Mouse (Mus musculus): ENCODE measurements around the gene Olfr91. TPM values are rescaled to one million over a fixed set of nuclear protein-coding genes. Genes with fewer than 3 reads are reported as not detected.
"Not testable (repeated sequence)": the region's sequence is repeated elsewhere in the genome, so short reads cannot be mapped to it uniquely, and the experiment has no call there.

Olfr91 gene
- polyA plus RNA-seq (2015; fragmentation: Nextera tagmentation; extraction: Ambion mirVana) = not detected in 2 replicates

GRCm38 (mm10) chr17:37098178-37098577, at the start of gene Olfr91:
Gene Olfr91, minus strand, starts transcription at chr17:37098278.
- Histone ChIP-seq H3K27ac (ENCODE audit: low read depth, low read length) (no peak within 1 kb of the TSS), H3K36me3 (ENCODE audit: control insufficient read depth, insufficient read depth, low read length) (no peaks in the 10 kb centered on the region), H3K4me2 (ENCODE audit: low read length) (no peak within 1 kb of the TSS), H3K9me3 (ENCODE audit: control insufficient read depth, low read length) (no peaks in the 10 kb centered on the region), H3K4me3 (ENCODE audit: low read length) (no peak within 1 kb of the TSS), H3K9ac (ENCODE audit: low read depth, low read length) (no peak within 1 kb of the TSS), H3K4me1 (ENCODE audit: control insufficient read depth, insufficient read depth, low read depth, low read length) (no peaks in the 10 kb centered on the region), H3K27me3 (replicated peaks; ENCODE audit: control insufficient read depth, insufficient read depth, low read length) (no peaks in the 10 kb centered on the region)
- 89% methylated on average over 1 of the region's 1 CpGs for WGBS
- ATAC-seq = no peak

- not testable (repeated sequence) for H3K4me1 ChIP-seq (ENCODE audit: control insufficient read depth, insufficient read depth, low read depth, low read length); H3K9me3 ChIP-seq (ENCODE audit: control insufficient read depth, low read length); H3K27ac ChIP-seq (ENCODE audit: low read depth, low read length); H3K27me3 ChIP-seq (replicated peaks; ENCODE audit: control insufficient read depth, insufficient read depth, low read length); H3K4me3 ChIP-seq (ENCODE audit: low read length); ATAC-seq; H3K4me2 ChIP-seq (ENCODE audit: low read length); H3K36me3 ChIP-seq (ENCODE audit: control insufficient read depth, insufficient read depth, low read length); H3K9ac ChIP-seq (ENCODE audit: low read depth, low read length)
- 73% methylated on average over 4 of the region's 4 CpGs for WGBS
These were observed 33.3 kb upstream of the Olfr91 start for GRCm38 (mm10) chr17:37131366-37131765.

GRCm38 (mm10) chr17:37119988-37120387, 21.9 kb upstream of the Olfr91 start, which contains the start of gene Olfr92:
Gene Olfr92, minus strand, starts transcription at chr17:37120088.
- 92% methylated on average over 2 of the region's 2 CpGs for WGBS
- Histone ChIP-seq H3K4me3 (ENCODE audit: low read length) (no peak within 1 kb of the TSS), H3K27me3 (replicated peaks; ENCODE audit: control insufficient read depth, insufficient read depth, low read length) (no peaks in the 10 kb centered on the region), H3K4me1 (ENCODE audit: control insufficient read depth, insufficient read depth, low read depth, low read length) (no peaks in the 10 kb centered on the region), H3K27ac (ENCODE audit: low read depth, low read length) (no peak within 1 kb of the TSS), H3K36me3 (ENCODE audit: control insufficient read depth, insufficient read depth, low read length) (no peaks in the 10 kb centered on the region), H3K4me2 (ENCODE audit: low read length) (no peak within 1 kb of the TSS), H3K9me3 (ENCODE audit: control insufficient read depth, low read length) (no peaks in the 10 kb centered on the region), H3K9ac (ENCODE audit: low read depth, low read length) (no peak within 1 kb of the TSS)
- no peak for ATAC-seq

- 76% methylated on average over 5 of the region's 5 CpGs for WGBS
- Histone ChIP-seq H3K27me3 (replicated peaks; ENCODE audit: control insufficient read depth, insufficient read depth, low read length) (no peaks in the 10 kb centered on the region), H3K4me3 (ENCODE audit: low read length) (no peak overlapping the region), H3K4me2 (ENCODE audit: low read length) (no peak overlapping the region), H3K9ac (ENCODE audit: low read depth, low read length) (no peak overlapping the region), H3K4me1 (ENCODE audit: control insufficient read depth, insufficient read depth, low read depth, low read length) (no peaks in the 10 kb centered on the region), H3K9me3 (ENCODE audit: control insufficient read depth, low read length) (no peaks in the 10 kb centered on the region), H3K27ac (ENCODE audit: low read depth, low read length) (no peak overlapping the region), H3K36me3 (ENCODE audit: control insufficient read depth, insufficient read depth, low read length) (no peaks in the 10 kb centered on the region)
- ATAC-seq = no peak
These were observed 4.8 kb downstream of the Olfr91 start for GRCm38 (mm10) chr17:37093289-37093688.

- H3K36me3 ChIP-seq (ENCODE audit: control insufficient read depth, insufficient read depth, low read length) = no peaks in the 10 kb centered on the region
- ATAC-seq = no peak
- H3K9ac ChIP-seq (ENCODE audit: low read depth, low read length) = no peak overlapping the region
- no peaks in the 10 kb centered on the region for H3K9me3 ChIP-seq (ENCODE audit: control insufficient read depth, low read length)
- no peak overlapping the region for H3K4me2 ChIP-seq (ENCODE audit: low read length)
- no peak overlapping the region for H3K4me3 ChIP-seq (ENCODE audit: low read length)
- WGBS = 90% methylated on average over 1 of the region's 1 CpGs
- H3K27me3 ChIP-seq (replicated peaks; ENCODE audit: control insufficient read depth, insufficient read depth, low read length) = no peaks in the 10 kb centered on the region
- H3K4me1 ChIP-seq (ENCODE audit: control insufficient read depth, insufficient read depth, low read depth, low read length) = no peaks in the 10 kb centered on the region
- H3K27ac ChIP-seq (ENCODE audit: low read depth, low read length) = no peak overlapping the region
These were observed 5.9 kb downstream of the Olfr91 start for GRCm38 (mm10) chr17:37092198-37092597.

GRCm38 (mm10) chr17:37088399-37088798, 9.7 kb downstream of the Olfr91 start, which contains the start of gene Olfr90:
Gene Olfr90, minus strand, starts transcription at chr17:37088499.
- no peaks in the 10 kb centered on the region for H3K36me3 ChIP-seq (ENCODE audit: control insufficient read depth, insufficient read depth, low read length)
- no peak within 1 kb of the TSS for H3K4me2 ChIP-seq (ENCODE audit: low read length)
- H3K27ac ChIP-seq (ENCODE audit: low read depth, low read length) = no peak within 1 kb of the TSS
- ATAC-seq = no peak
- no peak within 1 kb of the TSS for H3K4me3 ChIP-seq (ENCODE audit: low read length)
- H3K4me1 ChIP-seq (ENCODE audit: control insufficient read depth, insufficient read depth, low read depth, low read length) = no peaks in the 10 kb centered on the region
- no peaks in the 10 kb centered on the region for H3K27me3 ChIP-seq (replicated peaks; ENCODE audit: control insufficient read depth, insufficient read depth, low read length)
- no peak within 1 kb of the TSS for H3K9ac ChIP-seq (ENCODE audit: low read depth, low read length)
- H3K9me3 ChIP-seq (ENCODE audit: control insufficient read depth, low read length) = no peaks in the 10 kb centered on the region

- Histone ChIP-seq H3K36me3 (ENCODE audit: control insufficient read depth, insufficient read depth, low read length) (no peaks in the 10 kb centered on the region), H3K9ac (ENCODE audit: low read depth, low read length) (no peak overlapping the region), H3K27ac (ENCODE audit: low read depth, low read length) (no peak overlapping the region), H3K4me3 (ENCODE audit: low read length) (no peak overlapping the region), H3K27me3 (replicated peaks; ENCODE audit: control insufficient read depth, insufficient read depth, low read length) (no peaks in the 10 kb centered on the region), H3K4me2 (ENCODE audit: low read length) (no peak overlapping the region), H3K4me1 (ENCODE audit: control insufficient read depth, insufficient read depth, low read depth, low read length) (no peaks in the 10 kb centered on the region), H3K9me3 (ENCODE audit: control insufficient read depth, low read length) (no peaks in the 10 kb centered on the region)
- no peak for ATAC-seq
- WGBS = 73% methylated on average over 10 of the region's 10 CpGs
These were observed 12.5 kb downstream of the Olfr91 start for GRCm38 (mm10) chr17:37085545-37085944.

- ATAC-seq = no peak
- Histone ChIP-seq H3K27me3 (replicated peaks; ENCODE audit: control insufficient read depth, insufficient read depth, low read length) (no peaks in the 10 kb centered on the region), H3K9me3 (ENCODE audit: control insufficient read depth, low read length) (no peaks in the 10 kb centered on the region), H3K9ac (ENCODE audit: low read depth, low read length) (no peak overlapping the region), H3K4me2 (ENCODE audit: low read length) (no peak overlapping the region), H3K4me1 (ENCODE audit: control insufficient read depth, insufficient read depth, low read depth, low read length) (no peaks in the 10 kb centered on the region), H3K36me3 (ENCODE audit: control insufficient read depth, insufficient read depth, low read length) (no peaks in the 10 kb centered on the region), H3K4me3 (ENCODE audit: low read length) (no peak overlapping the region), H3K27ac (ENCODE audit: low read depth, low read length) (no peak overlapping the region)
- 67% methylated on average over 5 of the region's 5 CpGs for WGBS
These were observed 13.4 kb downstream of the Olfr91 start for GRCm38 (mm10) chr17:37084632-37085031.

GRCm38 (mm10) chr17:37083327-37083726, 14.8 kb downstream of the Olfr91 start:
- Histone ChIP-seq H3K27ac (ENCODE audit: low read depth, low read length) (no peak overlapping the region), H3K4me1 (ENCODE audit: control insufficient read depth, insufficient read depth, low read depth, low read length) (peaks cover 2% of the 10 kb centered on the region), H3K9ac (ENCODE audit: low read depth, low read length) (no peak overlapping the region), H3K36me3 (ENCODE audit: control insufficient read depth, insufficient read depth, low read length) (no peaks in the 10 kb centered on the region), H3K4me2 (ENCODE audit: low read length) (no peak overlapping the region), H3K27me3 (replicated peaks; ENCODE audit: control insufficient read depth, insufficient read depth, low read length) (no peaks in the 10 kb centered on the region), H3K4me3 (ENCODE audit: low read length) (no peak overlapping the region), H3K9me3 (ENCODE audit: control insufficient read depth, low read length) (no peaks in the 10 kb centered on the region)
- 5% methylated on average over 8 of the region's 8 CpGs for WGBS
- peak; percentile 62 for ATAC-seq

GRCm38 (mm10) chr17:37081659-37082058, 16.4 kb downstream of the Olfr91 start:
- H3K4me3 ChIP-seq (ENCODE audit: low read length) = no peak overlapping the region
- peaks cover 2% of the 10 kb centered on the region; the same call in 1 of the 2 replicates for H3K36me3 ChIP-seq (ENCODE audit: control insufficient read depth, insufficient read depth, low read length)
- H3K27ac ChIP-seq (ENCODE audit: low read depth, low read length) = no peak overlapping the region
- H3K4me2 ChIP-seq (ENCODE audit: low read length) = no peak overlapping the region
- H3K4me1 ChIP-seq (ENCODE audit: control insufficient read depth, insufficient read depth, low read depth, low read length) = peaks cover 2% of the 10 kb centered on the region
- no peak overlapping the region for H3K9ac ChIP-seq (ENCODE audit: low read depth, low read length)
- no peaks in the 10 kb centered on the region for H3K27me3 ChIP-seq (replicated peaks; ENCODE audit: control insufficient read depth, insufficient read depth, low read length)
- WGBS = 90% methylated on average over 4 of the region's 4 CpGs
- ATAC-seq = no peak
- H3K9me3 ChIP-seq (ENCODE audit: control insufficient read depth, low read length) = no peaks in the 10 kb centered on the region

Data from hindbrain, embryonic 16.5 days (tissue).